In genomic region chr14:27243585-27243984, GRCm38 (mm10) we compare ENCODE assay signal across 17 mouse cellular contexts.
"Had no signal": no experiment of that assay in that cellular context is flagged by ENCODE, and none has a peak within 500 bp of the region (broad histone marks: within the 10 kb centered on the region; RNA-seq: fewer than 3 reads in every experiment).

No protein-coding gene starts in this region.

- DNase-seq: kidney, postnatal 25 days; layer of hippocampus, adult 9-11 months; liver, embryonic 13.5 days; lung, adult 2 months; lung, postnatal 14 days; lung, postnatal 4 days; retina, postnatal 1 day; right cerebral cortex, postnatal 25 days; spleen, adult 18-20 months; thymus, postnatal 25 days had no signal

- H3K4me1 ChIP-seq: liver, embryonic 13.5 days; midbrain, embryonic 12.5 days; midbrain, embryonic 15.5 days; neural tube, embryonic 12.5 days; neural tube, embryonic 15.5 days; stomach, embryonic 15.5 days had no signal

- H3K27me3 ChIP-seq: liver, embryonic 13.5 days; midbrain, embryonic 12.5 days; midbrain, embryonic 15.5 days; neural tube, embryonic 12.5 days; neural tube, embryonic 15.5 days; stomach, embryonic 15.5 days had no signal

- H3K36me3 ChIP-seq: liver, embryonic 13.5 days; midbrain, embryonic 12.5 days; midbrain, embryonic 15.5 days; neural tube, embryonic 12.5 days; neural tube, embryonic 15.5 days; stomach, embryonic 15.5 days had no signal

- H3K9me3 ChIP-seq: liver, embryonic 13.5 days; midbrain, embryonic 12.5 days; midbrain, embryonic 15.5 days; neural tube, embryonic 12.5 days; neural tube, embryonic 15.5 days; stomach, embryonic 15.5 days had no signal

- H3K27ac ChIP-seq: kidney, postnatal 0 days; layer of hippocampus, adult 2 months; liver, embryonic 13.5 days; midbrain, embryonic 12.5 days; midbrain, embryonic 15.5 days; neural tube, embryonic 12.5 days; neural tube, embryonic 15.5 days; stomach, embryonic 15.5 days had no signal

- H3K4me3 ChIP-seq: layer of hippocampus, adult 2 months; liver, embryonic 13.5 days; midbrain, embryonic 12.5 days; midbrain, embryonic 15.5 days; neural tube, embryonic 12.5 days; neural tube, embryonic 15.5 days; stomach, embryonic 15.5 days had no signal
